Mouse (Mus musculus): Measurements from ENCODE around the gene Ctnna2. TPM values are rescaled to one million over a fixed set of nuclear protein-coding genes. Genes with fewer than 3 reads are reported as not detected.

The Ctnna2 gene
- polyA plus RNA-seq, 1 experiment from 2014 or later = 0.44 TPM

DNA sequence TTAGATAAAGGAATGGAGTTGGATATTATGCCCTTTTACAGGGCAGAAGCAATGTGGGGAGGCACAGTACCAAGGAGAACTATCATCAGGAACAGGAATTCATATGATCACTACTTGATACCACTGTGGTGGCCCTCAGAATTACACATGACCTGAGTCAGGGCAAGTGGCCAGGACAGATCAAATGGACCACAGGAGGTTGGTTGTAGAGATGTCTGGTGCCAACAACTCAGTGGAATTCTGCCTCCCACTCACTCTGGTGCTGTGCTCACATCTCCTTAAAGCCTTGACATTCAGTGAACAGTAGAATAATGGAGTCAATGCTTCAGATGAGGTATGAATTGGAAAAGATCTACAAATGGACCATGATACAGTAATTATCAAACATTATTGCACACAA lies 691.1 kb downstream of the Ctnna2 start:
- no peak for DNase-seq (ENCODE audit: low spot score)

DNA sequence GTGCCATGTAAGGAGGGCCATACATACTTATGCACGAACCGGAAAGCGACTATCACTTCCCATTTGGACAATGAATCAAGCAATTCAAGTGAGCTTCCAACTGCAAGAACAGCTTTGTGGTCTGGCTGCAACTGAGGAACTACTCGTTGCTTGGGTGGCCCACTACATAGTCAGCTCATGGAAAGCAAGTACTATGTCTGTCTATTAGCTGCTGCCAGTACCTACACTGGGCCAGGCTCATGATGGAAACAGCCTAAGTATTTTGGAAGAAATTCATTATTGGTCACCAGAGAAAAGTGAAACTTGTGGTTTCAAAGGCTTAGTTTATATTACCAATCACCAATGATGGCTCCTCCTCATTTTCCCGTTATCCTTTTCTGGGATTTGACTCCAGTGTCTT lies 693.2 kb downstream of the Ctnna2 start:
- DNase-seq (ENCODE audit: low spot score) = no peak

GRCm38 (mm10) chr6:77278794-77279193 lies 700.7 kb downstream of the Ctnna2 start:
- no peak for DNase-seq (ENCODE audit: low spot score)

- no peak for DNase-seq (ENCODE audit: low spot score)
These were observed 714.3 kb downstream of the Ctnna2 start for GRCm38 (mm10) chr6:77265163-77265562.

- DNase-seq (ENCODE audit: low spot score) = no peak
These were observed 722.0 kb downstream of the Ctnna2 start for GRCm38 (mm10) chr6:77257358-77258105.

DNA sequence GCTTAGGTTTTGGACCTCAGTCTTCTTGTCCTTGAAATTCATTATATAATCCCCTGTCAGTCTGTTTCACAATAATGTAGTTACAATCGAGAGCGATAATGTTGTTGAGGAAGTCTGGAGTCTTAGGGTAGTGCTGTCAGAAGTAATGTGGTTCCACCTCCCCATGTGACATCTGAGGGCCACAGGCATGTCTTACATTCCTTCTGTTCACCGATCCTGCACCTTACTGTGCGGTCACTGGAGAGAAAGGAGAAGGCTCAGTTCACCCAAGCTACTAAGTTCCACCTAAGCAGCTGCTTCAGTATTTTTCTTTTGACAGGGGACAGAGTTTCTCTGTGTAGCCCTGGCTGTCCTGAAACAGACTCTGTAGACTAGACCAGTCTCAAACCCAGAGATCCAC lies 723.2 kb downstream of the Ctnna2 start:
- no peak for DNase-seq (ENCODE audit: low spot score)

DNA sequence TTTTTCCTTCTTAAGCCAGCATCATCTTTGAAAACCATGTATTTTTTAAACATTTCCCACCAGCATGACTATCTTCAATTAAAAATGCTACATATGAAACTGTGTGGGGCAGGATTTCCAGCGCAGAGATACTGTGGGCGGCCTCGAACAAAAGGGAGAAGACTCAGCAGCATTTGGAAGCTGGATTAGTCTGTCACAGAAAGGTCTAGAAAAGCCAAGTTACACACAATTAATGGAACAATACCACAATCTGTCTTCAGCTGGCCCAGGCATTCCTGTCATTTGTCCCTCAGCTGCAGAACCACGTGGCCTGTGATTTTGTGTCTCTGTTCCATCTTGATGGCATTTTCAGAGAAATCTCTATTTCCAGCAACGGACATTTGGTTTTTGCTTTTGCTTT lies 726.0 kb downstream of the Ctnna2 start:
- DNase-seq (ENCODE audit: low spot score) = no peak

DNA sequence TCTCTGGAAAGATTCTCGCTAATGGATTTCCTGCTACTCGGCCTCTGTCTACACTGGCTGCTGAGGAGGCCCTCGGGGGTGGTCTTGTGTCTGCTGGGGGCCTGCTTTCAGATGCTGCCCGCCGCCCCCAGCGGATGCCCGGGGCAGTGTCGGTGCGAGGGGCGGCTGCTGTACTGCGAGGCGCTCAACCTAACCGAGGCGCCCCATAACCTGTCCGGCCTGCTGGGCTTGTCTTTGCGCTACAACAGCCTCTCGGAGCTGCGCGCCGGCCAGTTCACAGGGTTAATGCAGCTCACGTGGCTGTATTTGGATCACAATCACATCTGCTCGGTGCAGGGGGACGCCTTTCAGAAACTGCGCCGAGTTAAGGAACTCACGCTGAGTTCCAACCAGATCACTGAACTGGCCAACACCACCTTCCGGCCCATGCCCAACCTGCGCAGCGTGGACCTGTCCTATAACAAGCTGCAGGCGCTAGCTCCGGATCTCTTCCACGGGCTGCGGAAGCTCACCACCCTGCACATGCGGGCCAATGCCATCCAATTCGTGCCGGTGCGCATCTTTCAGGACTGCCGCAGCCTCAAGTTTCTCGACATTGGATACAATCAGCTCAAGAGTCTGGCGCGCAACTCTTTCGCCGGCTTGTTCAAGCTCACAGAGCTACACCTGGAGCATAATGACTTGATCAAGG lies 735.8 kb downstream of the Ctnna2 start:
- DNase-seq (ENCODE audit: low spot score) = no peak

GRCm38 (mm10) chr6:77242601-77243406 lies 736.7 kb downstream of the Ctnna2 start, which contains the start of gene Lrrtm1:
Gene Lrrtm1, plus strand, starts transcription at chr6:77242689.
- no peak for DNase-seq (ENCODE audit: low spot score)

DNA sequence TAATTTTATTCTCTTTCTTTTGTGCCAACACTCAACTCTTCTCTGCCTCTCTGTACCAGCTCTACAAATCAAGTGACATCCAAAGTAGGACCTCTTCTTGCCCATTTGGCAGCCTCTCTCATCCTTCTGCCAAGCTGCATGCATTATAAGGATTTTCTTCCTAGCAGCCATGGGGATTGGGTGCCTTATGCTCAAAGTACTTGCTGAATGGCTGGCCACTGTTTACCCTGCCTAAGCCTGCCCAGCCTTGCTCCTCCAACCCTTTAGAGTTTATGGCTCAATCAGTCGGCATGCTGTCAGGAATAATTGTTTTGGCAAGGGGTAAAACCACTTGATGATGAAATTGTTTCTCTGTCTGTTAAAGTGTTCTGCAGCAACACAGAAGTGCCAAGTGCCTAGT lies 739.1 kb downstream of the Ctnna2 start:
- no peak for DNase-seq (ENCODE audit: low spot score)

GRCm38 (mm10) chr6:77222849-77223638 lies 756.5 kb downstream of the Ctnna2 start:
- no peak for DNase-seq (ENCODE audit: low spot score)

- DNase-seq (ENCODE audit: low spot score) = no peak
These were observed 758.7 kb downstream of the Ctnna2 start for GRCm38 (mm10) chr6:77220776-77221175.

DNA sequence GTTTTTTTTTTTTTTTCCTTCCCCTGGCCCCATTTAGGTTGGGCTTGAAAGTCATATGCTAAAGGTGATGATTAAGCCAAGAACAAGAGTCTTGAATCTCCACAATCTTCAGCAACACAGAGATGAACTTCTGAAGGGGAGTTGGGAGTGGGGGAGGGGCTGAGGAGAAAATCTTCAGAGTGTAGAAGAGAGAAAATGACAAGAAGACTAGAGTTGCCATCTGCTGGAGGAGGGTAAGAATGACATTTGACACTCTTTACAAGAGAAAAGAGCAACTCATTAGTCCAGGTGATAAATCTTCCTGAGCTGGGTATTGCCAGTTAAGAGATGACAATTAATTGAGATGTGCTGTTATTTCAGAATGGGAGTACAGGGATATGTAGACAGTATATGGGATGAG lies 760.6 kb downstream of the Ctnna2 start:
- no peak for DNase-seq (ENCODE audit: low spot score)

DNA sequence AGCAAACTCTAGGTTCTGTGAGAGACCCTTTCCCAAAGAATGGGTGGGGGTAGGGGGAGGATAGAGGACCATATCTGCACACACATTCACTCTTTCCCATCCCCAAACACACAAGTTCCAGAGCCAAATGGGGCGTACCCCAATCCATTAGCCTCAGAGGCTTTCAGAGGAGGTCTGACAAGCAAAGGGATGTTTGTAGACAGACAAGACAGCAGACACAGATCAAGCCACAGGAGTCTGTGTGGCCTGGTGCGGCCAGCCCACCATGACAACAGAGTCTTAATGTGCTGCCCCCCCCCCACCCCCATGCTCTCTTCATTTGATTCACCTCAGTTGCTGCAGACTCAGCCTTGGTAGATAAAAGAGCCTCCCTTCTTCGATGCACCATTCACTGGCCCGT lies 764.2 kb downstream of the Ctnna2 start:
- no peak for DNase-seq (ENCODE audit: low spot score)

DNA sequence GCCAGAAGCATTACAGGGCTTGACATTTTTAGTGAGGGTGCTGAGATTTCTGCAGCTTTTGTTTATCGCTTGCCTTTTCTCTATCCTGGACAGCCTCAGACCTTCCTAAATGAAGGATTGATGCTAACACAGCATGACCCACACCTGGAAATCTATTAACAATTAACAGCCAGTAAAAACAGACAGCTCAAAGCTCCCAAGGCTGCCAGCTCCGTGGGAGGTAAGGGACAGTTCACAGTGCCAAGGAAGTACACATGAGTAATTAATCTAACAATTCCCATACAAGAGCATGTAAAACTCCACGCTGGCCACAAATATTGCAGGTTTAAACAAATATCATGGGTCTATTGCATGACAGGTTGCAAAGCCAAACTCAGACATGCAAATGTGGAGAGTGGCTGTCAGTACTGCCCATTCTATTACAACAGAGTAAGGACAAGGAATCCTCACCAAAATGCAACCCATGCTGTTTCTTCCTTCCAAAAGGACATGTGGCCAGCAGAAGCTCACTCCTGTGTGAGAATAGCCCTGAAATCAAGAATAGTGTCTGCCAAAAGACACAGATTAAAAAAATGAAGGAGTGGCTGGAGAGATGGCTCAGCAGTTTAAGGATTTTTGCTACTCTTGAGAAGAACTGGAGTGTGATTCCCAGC lies 765.6 kb downstream of the Ctnna2 start:
- no peak for DNase-seq (ENCODE audit: low spot score)

- no peak for DNase-seq (ENCODE audit: low spot score)
These were observed 769.6 kb downstream of the Ctnna2 start for GRCm38 (mm10) chr6:77209929-77210328.

GRCm38 (mm10) chr6:77209183-77209582 lies 770.3 kb downstream of the Ctnna2 start:
- DNase-seq (ENCODE audit: low spot score) = no peak

DNA sequence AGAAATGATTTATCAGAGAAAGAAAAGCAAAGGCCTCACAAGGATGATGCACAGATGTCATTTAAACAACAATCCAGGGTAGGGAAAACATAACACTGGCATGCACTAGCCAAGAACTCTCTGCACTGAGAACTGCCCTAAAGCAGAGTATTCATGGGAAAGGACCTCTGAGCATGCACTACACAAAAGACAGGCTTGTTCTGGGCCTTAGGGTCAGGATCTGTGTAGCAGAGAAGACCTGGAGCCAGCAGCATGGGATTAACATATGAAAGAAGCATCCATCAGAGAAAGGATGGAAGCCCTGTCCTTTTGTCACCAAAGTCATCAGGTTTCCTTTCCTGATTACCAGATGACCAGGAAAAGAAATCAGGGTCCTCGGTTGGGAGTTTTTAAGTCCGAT lies 780.1 kb downstream of the Ctnna2 start:
- DNase-seq (ENCODE audit: low spot score) = no peak

DNA sequence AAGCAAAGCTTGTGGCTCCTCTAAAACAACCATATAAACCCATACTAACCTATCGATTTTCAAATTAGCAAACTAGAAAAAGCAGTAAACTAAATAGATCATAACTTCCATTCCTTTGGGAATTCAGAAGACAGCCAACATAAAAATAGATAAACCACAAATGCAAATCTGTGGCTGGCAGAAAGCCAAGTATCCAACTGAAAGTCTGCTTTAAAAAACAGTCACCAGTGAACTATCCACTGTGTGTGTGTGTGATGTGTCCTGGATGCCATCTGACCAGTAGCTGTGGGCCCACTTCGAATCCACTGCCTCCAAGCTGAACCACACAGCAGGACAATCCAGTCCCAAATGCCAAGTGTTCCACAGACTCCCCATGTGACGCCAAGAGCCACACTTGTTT lies 782.8 kb downstream of the Ctnna2 start:
- DNase-seq (ENCODE audit: low spot score) = no peak

GRCm38 (mm10) chr6:77191635-77192034 lies 787.9 kb downstream of the Ctnna2 start:
- DNase-seq (ENCODE audit: low spot score) = no peak

GRCm38 (mm10) chr6:77188628-77189027 lies 790.9 kb downstream of the Ctnna2 start:
- DNase-seq (ENCODE audit: low spot score) = no peak
